Mouse (Mus musculus): ENCODE results near the gene Mcoln1. TPM values are rescaled to one million over a fixed set of nuclear protein-coding genes. Genes with fewer than 3 reads are reported as not detected.

Mcoln1 gene
- polyA plus RNA-seq, 1 experiment = 154 TPM

- Histone ChIP-seq H3K4me1 (ENCODE audit: control insufficient read depth, insufficient read depth, low read length) (no peaks in the 10 kb centered on the region), H3K27ac (ENCODE audit: control insufficient read depth, insufficient read depth, low read depth, low read length, poor library complexity) (no peak overlapping the region), H3K4me3 (replicated peaks; ENCODE audit: control insufficient read depth, low read depth, low read length) (no peak overlapping the region)
- TF ChIP-seq POLR2A (IDR thresholded peaks at IDR 0.05; ENCODE audit: borderline replicate concordance, control insufficient read depth, low read depth, low read length) (no peak), CTCF (IDR thresholded peaks at IDR 0.05; ENCODE audit: control insufficient read depth, insufficient read depth, low read length) (no peak)
- WGBS = 62% methylated on average over 5 of the region's 5 CpGs
Observed at GRCm38 (mm10) chr8:3530816-3531215, 30.6 kb downstream of the Mcoln1 start.

GRCm38 (mm10) chr8:3531936-3532335 is 31.7 kb downstream of the Mcoln1 start:
- 92% methylated on average over 18 of the region's 18 CpGs for WGBS
- H3K27ac ChIP-seq (ENCODE audit: control insufficient read depth, insufficient read depth, low read depth, low read length, poor library complexity) = no peak overlapping the region
- no peak overlapping the region for H3K4me3 ChIP-seq (replicated peaks; ENCODE audit: control insufficient read depth, low read depth, low read length)
- TF ChIP-seq POLR2A (IDR thresholded peaks at IDR 0.05; ENCODE audit: borderline replicate concordance, control insufficient read depth, low read depth, low read length) = no peak
- no peak for TF ChIP-seq CTCF (IDR thresholded peaks at IDR 0.05; ENCODE audit: control insufficient read depth, insufficient read depth, low read length)
- H3K4me1 ChIP-seq (ENCODE audit: control insufficient read depth, insufficient read depth, low read length) = no peaks in the 10 kb centered on the region

DNA sequence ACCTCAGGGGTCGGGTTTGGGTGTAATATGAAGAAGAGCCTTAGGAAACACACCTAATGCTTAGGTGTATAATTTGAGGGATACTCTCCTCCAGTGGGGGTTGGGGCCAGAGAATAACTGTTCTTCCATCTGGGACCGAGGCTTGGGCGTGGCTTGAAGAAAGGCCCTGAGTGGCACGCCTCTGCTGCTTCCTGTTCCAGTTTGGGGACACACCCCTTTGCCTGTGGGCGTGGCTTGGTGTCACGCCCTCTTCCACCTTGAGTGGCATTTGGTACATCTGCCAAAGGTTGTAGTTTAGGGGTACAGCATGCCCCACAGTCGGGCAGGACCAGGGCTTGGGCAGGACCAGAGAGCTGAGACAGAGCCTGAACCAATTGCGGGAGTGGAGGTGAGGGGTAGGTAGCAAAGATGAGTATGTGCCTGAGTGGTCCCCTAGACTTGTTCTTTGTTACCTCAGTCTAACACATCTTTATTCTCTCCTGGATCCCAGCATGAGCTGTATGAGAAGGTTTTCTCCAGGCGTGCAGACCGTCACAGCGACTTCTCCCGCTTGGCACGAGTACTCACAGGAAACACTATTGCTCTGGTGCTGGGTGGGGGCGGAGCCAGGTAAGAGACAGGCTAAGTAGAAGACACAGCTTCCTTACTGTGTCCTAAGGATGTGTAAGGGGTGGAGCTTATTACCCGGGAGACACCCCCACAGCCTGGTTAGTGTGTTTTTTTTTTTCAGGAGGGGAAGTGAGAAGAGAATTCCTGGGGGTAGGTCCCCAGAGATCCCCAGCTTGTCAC is 36.0 kb downstream of the Mcoln1 start:
- 66% methylated on average over 15 of the region's 15 CpGs for WGBS
- Histone ChIP-seq H3K4me3 (replicated peaks; ENCODE audit: control insufficient read depth, low read depth, low read length) (no peak overlapping the region), H3K27ac (ENCODE audit: control insufficient read depth, insufficient read depth, low read depth, low read length, poor library complexity) (no peak overlapping the region)

GRCm38 (mm10) chr8:3536940-3537339 is 36.7 kb downstream of the Mcoln1 start:
- WGBS = 97% methylated on average over 9 of the region's 9 CpGs
- no peak for TF ChIP-seq CTCF (IDR thresholded peaks at IDR 0.05; ENCODE audit: control insufficient read depth, insufficient read depth, low read length)
- no peak for TF ChIP-seq POLR2A (IDR thresholded peaks at IDR 0.05; ENCODE audit: borderline replicate concordance, control insufficient read depth, low read depth, low read length)
- no peaks in the 10 kb centered on the region for H3K4me1 ChIP-seq (ENCODE audit: control insufficient read depth, insufficient read depth, low read length)
- H3K4me3 ChIP-seq (replicated peaks; ENCODE audit: control insufficient read depth, low read depth, low read length) = no peak overlapping the region
- H3K27ac ChIP-seq (ENCODE audit: control insufficient read depth, insufficient read depth, low read depth, low read length, poor library complexity) = no peak overlapping the region

More for the DNA sequence above, 36.0 kb downstream of the Mcoln1 start:
- TF ChIP-seq POLR2A (IDR thresholded peaks at IDR 0.05; ENCODE audit: borderline replicate concordance, control insufficient read depth, low read depth, low read length) = no peak
- TF ChIP-seq CTCF (IDR thresholded peaks at IDR 0.05; ENCODE audit: control insufficient read depth, insufficient read depth, low read length) = no peak
- H3K4me1 ChIP-seq (ENCODE audit: control insufficient read depth, insufficient read depth, low read length) = no peaks in the 10 kb centered on the region

DNA sequence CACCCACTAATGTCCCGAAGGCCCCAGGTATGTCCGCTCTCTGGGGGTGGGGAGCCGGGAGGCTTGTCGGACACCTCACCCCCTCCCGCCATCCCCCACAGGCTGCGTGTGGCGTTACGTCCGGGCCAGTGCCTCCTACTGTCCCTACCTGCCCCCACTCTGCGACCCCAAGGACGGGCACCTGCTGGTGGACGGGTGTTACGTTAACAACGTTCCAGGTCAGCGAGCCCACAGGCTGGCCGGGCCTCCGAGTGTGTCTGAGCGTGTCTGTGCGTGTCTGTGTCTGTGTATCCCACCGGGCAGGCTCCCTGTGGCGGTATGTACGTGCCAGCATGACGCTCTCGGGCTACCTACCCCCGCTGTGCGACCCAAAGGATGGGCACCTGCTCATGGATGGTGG is 37.4 kb downstream of the Mcoln1 start:
- WGBS = 96% methylated on average over 26 of the region's 26 CpGs
- Histone ChIP-seq H3K27ac (ENCODE audit: control insufficient read depth, insufficient read depth, low read depth, low read length, poor library complexity) (no peak overlapping the region), H3K4me3 (replicated peaks; ENCODE audit: control insufficient read depth, low read depth, low read length) (no peak overlapping the region), H3K4me1 (ENCODE audit: control insufficient read depth, insufficient read depth, low read length) (no peaks in the 10 kb centered on the region)
- TF ChIP-seq CTCF (IDR thresholded peaks at IDR 0.05; ENCODE audit: control insufficient read depth, insufficient read depth, low read length) = no peak
- TF ChIP-seq POLR2A (IDR thresholded peaks at IDR 0.05; ENCODE audit: borderline replicate concordance, control insufficient read depth, low read depth, low read length) = no peak

DNA sequence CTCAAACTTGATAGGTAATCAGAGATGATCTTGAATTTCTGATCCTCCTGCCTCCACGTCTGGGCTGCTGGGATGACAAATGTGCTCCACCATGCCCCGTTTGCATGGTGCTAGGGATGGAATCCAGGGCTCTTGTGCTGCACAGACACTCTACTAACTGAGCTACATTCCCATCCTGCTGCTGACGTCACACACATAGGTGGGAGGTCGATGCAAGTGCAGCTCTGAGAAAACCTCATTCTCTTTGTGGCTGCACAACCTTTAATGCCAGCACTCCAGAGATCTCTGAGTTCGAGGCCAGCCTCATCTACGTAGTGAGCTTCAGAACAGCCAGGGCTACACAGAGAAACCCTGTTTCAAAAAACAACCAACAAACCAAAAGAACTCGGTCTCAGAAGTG is 38.9 kb downstream of the Mcoln1 start:
- WGBS = 85% methylated on average over 7 of the region's 7 CpGs
- TF ChIP-seq POLR2A (IDR thresholded peaks at IDR 0.05; ENCODE audit: borderline replicate concordance, control insufficient read depth, low read depth, low read length) = no peak
- no peak for TF ChIP-seq CTCF (IDR thresholded peaks at IDR 0.05; ENCODE audit: control insufficient read depth, insufficient read depth, low read length)
- H3K4me3 ChIP-seq (replicated peaks; ENCODE audit: control insufficient read depth, low read depth, low read length) = no peak overlapping the region
- H3K27ac ChIP-seq (ENCODE audit: control insufficient read depth, insufficient read depth, low read depth, low read length, poor library complexity) = no peak overlapping the region
- H3K4me1 ChIP-seq (ENCODE audit: control insufficient read depth, insufficient read depth, low read length) = no peaks in the 10 kb centered on the region

- Histone ChIP-seq H3K4me1 (ENCODE audit: control insufficient read depth, insufficient read depth, low read length) (no peaks in the 10 kb centered on the region), H3K4me3 (replicated peaks; ENCODE audit: control insufficient read depth, low read depth, low read length) (no peak overlapping the region), H3K27ac (ENCODE audit: control insufficient read depth, insufficient read depth, low read depth, low read length, poor library complexity) (no peak overlapping the region)
- 90% methylated on average over 4 of the region's 4 CpGs for WGBS
- TF ChIP-seq POLR2A (IDR thresholded peaks at IDR 0.05; ENCODE audit: borderline replicate concordance, control insufficient read depth, low read depth, low read length) = no peak
- no peak for TF ChIP-seq CTCF (IDR thresholded peaks at IDR 0.05; ENCODE audit: control insufficient read depth, insufficient read depth, low read length)
Observed at GRCm38 (mm10) chr8:3540076-3540475, 39.8 kb downstream of the Mcoln1 start.

DNA sequence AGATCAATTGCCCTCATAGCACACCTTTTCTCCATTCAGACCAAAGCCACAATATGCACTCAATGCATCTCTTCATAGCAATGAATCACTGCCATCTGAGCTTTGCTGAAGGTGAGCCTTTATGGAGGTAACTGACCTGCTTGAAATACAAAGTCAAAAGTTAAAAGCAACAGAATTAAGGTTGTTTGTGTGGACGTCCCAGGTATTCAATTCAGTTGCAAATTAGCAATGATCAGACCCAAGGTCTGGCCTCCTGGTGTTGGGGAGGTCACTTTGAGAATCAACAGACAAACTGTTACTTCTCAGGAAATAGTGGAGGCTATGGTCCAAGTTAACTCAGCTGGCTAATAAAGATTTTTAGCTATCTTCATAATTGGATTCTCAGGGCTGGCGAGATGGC is 46.3 kb downstream of the Mcoln1 start:
- Histone ChIP-seq H3K4me3 (replicated peaks; ENCODE audit: control insufficient read depth, low read depth, low read length) (no peak overlapping the region), H3K4me1 (ENCODE audit: control insufficient read depth, insufficient read depth, low read length) (no peaks in the 10 kb centered on the region), H3K27ac (ENCODE audit: control insufficient read depth, insufficient read depth, low read depth, low read length, poor library complexity) (no peak overlapping the region)
- TF ChIP-seq POLR2A (IDR thresholded peaks at IDR 0.05; ENCODE audit: borderline replicate concordance, control insufficient read depth, low read depth, low read length) (no peak), CTCF (IDR thresholded peaks at IDR 0.05; ENCODE audit: control insufficient read depth, insufficient read depth, low read length) (no peak)
- 90% methylated on average over 2 of the region's 2 CpGs for whole genome bisulfite sequencing
